Mouse (Mus musculus): ENCODE results near the gene Ccdc120. TPM values are rescaled to one million over a fixed set of nuclear protein-coding genes. Genes with fewer than 3 reads are reported as not detected.

The Ccdc120 gene
- 2.0 TPM for polyA plus RNA-seq (2015; fragmentation: Illumina TruSeq; extraction: RNeasy Lipid Tissue Mini Kit (QIAGEN cat#74804); ENCODE audit: insufficient read depth, low read depth, low replicate concordance)

GRCm38 (mm10) chrX:7750432-7751116, at the start of gene Ccdc120:
Gene Ccdc120 (minus strand): TSS chrX:7750905.

GRCm38 (mm10) chrX:7789542-7790136, 38.9 kb upstream of the Ccdc120 start, which contains the start of gene Gripap1:
Gene Gripap1 (plus strand): TSS chrX:7789765.

GRCm38 (mm10) chrX:7762137-7762920, 11.6 kb upstream of the Ccdc120 start, which contains the start of gene Tfe3:
Gene Tfe3 (plus strand): TSS chrX:7762560.

GRCm38 (mm10) chrX:7728215-7728921, 22.3 kb downstream of the Ccdc120 start, which contains the start of gene Praf2:
Gene Praf2 (plus strand): TSS chrX:7728439.

GRCm38 (mm10) chrX:7721514-7722281, 29.0 kb downstream of the Ccdc120 start, which contains the start of gene Gm45208:
Gene Gm45208 (plus strand): TSS chrX:7722245.

GRCm38 (mm10) chrX:7714135-7714899, 36.4 kb downstream of the Ccdc120 start, which contains the start of gene Wdr45:
Gene Wdr45 (plus strand): TSS chrX:7714333.

GRCm38 (mm10) chrX:7696954-7697381, 53.7 kb downstream of the Ccdc120 start, which contains the start of gene Gpkow:
Gene Gpkow (plus strand): TSS chrX:7697131.

Other genes starting within 250 kb of the Ccdc120 start
- gene Foxp3, start 177.3 kb downstream of the Ccdc120 start, polyA plus RNA-seq (2015; fragmentation: Illumina TruSeq; extraction: RNeasy Lipid Tissue Mini Kit (QIAGEN cat#74804); ENCODE audit: insufficient read depth, low read depth, low replicate concordance): not detected
- gene Ppp1r3f, start 176.6 kb downstream of the Ccdc120 start, polyA plus RNA-seq (2015; fragmentation: Illumina TruSeq; extraction: RNeasy Lipid Tissue Mini Kit (QIAGEN cat#74804); ENCODE audit: insufficient read depth, low read depth, low replicate concordance): not detected
- gene Ccdc22, start 145.4 kb downstream of the Ccdc120 start, polyA plus RNA-seq (2015; fragmentation: Illumina TruSeq; extraction: RNeasy Lipid Tissue Mini Kit (QIAGEN cat#74804); ENCODE audit: insufficient read depth, low read depth, low replicate concordance): 6.4 TPM
- gene Cacna1f, start 143.8 kb downstream of the Ccdc120 start, polyA plus RNA-seq (2015; fragmentation: Illumina TruSeq; extraction: RNeasy Lipid Tissue Mini Kit (QIAGEN cat#74804); ENCODE audit: insufficient read depth, low read depth, low replicate concordance): not detected
- 7.2 TPM for gene Syp, start 112.4 kb downstream of the Ccdc120 start, polyA plus RNA-seq (2015; fragmentation: Illumina TruSeq; extraction: RNeasy Lipid Tissue Mini Kit (QIAGEN cat#74804); ENCODE audit: insufficient read depth, low read depth, low replicate concordance)
- 4.9 TPM for gene Prickle3, start 93.6 kb downstream of the Ccdc120 start, polyA plus RNA-seq (2015; fragmentation: Illumina TruSeq; extraction: RNeasy Lipid Tissue Mini Kit (QIAGEN cat#74804); ENCODE audit: insufficient read depth, low read depth, low replicate concordance)
- gene Plp2, start 79.5 kb downstream of the Ccdc120 start, polyA plus RNA-seq (2015; fragmentation: Illumina TruSeq; extraction: RNeasy Lipid Tissue Mini Kit (QIAGEN cat#74804); ENCODE audit: insufficient read depth, low read depth, low replicate concordance): 31.6 TPM
- gene Magix, start 69.7 kb downstream of the Ccdc120 start, polyA plus RNA-seq (2015; fragmentation: Illumina TruSeq; extraction: RNeasy Lipid Tissue Mini Kit (QIAGEN cat#74804); ENCODE audit: insufficient read depth, low read depth, low replicate concordance): 3.1 TPM
- 6.6 TPM for gene Gpkow, start 53.8 kb downstream of the Ccdc120 start, polyA plus RNA-seq (2015; fragmentation: Illumina TruSeq; extraction: RNeasy Lipid Tissue Mini Kit (QIAGEN cat#74804); ENCODE audit: insufficient read depth, low read depth, low replicate concordance)
- 23.7 TPM for gene Wdr45, start 36.6 kb downstream of the Ccdc120 start, polyA plus RNA-seq (2015; fragmentation: Illumina TruSeq; extraction: RNeasy Lipid Tissue Mini Kit (QIAGEN cat#74804); ENCODE audit: insufficient read depth, low read depth, low replicate concordance)
- gene Gm45208, start 28.7 kb downstream of the Ccdc120 start, polyA plus RNA-seq (2015; fragmentation: Illumina TruSeq; extraction: RNeasy Lipid Tissue Mini Kit (QIAGEN cat#74804); ENCODE audit: insufficient read depth, low read depth, low replicate concordance): not detected
- gene Praf2, start 22.5 kb downstream of the Ccdc120 start, polyA plus RNA-seq (2015; fragmentation: Illumina TruSeq; extraction: RNeasy Lipid Tissue Mini Kit (QIAGEN cat#74804); ENCODE audit: insufficient read depth, low read depth, low replicate concordance): 8.7 TPM
- 7.8 TPM for gene Tfe3, start 11.7 kb upstream of the Ccdc120 start, polyA plus RNA-seq (2015; fragmentation: Illumina TruSeq; extraction: RNeasy Lipid Tissue Mini Kit (QIAGEN cat#74804); ENCODE audit: insufficient read depth, low read depth, low replicate concordance)
- 41.2 TPM for gene Gripap1, start 38.9 kb upstream of the Ccdc120 start, polyA plus RNA-seq (2015; fragmentation: Illumina TruSeq; extraction: RNeasy Lipid Tissue Mini Kit (QIAGEN cat#74804); ENCODE audit: insufficient read depth, low read depth, low replicate concordance)
- 1.8 TPM for gene Kcnd1, start 71.4 kb upstream of the Ccdc120 start, polyA plus RNA-seq (2015; fragmentation: Illumina TruSeq; extraction: RNeasy Lipid Tissue Mini Kit (QIAGEN cat#74804); ENCODE audit: insufficient read depth, low read depth, low replicate concordance)
- 25.1 TPM for gene Otud5, start 90.5 kb upstream of the Ccdc120 start, polyA plus RNA-seq (2015; fragmentation: Illumina TruSeq; extraction: RNeasy Lipid Tissue Mini Kit (QIAGEN cat#74804); ENCODE audit: insufficient read depth, low read depth, low replicate concordance)
- gene Pim2, start 127.4 kb upstream of the Ccdc120 start, polyA plus RNA-seq (2015; fragmentation: Illumina TruSeq; extraction: RNeasy Lipid Tissue Mini Kit (QIAGEN cat#74804); ENCODE audit: insufficient read depth, low read depth, low replicate concordance): 4.9 TPM
- 10.3 TPM for gene Slc35a2, start 133.1 kb upstream of the Ccdc120 start, polyA plus RNA-seq (2015; fragmentation: Illumina TruSeq; extraction: RNeasy Lipid Tissue Mini Kit (QIAGEN cat#74804); ENCODE audit: insufficient read depth, low read depth, low replicate concordance)
- gene Pqbp1, start 148.4 kb upstream of the Ccdc120 start, polyA plus RNA-seq (2015; fragmentation: Illumina TruSeq; extraction: RNeasy Lipid Tissue Mini Kit (QIAGEN cat#74804); ENCODE audit: insufficient read depth, low read depth, low replicate concordance): 23.2 TPM
- gene Timm17b, start 148.5 kb upstream of the Ccdc120 start, polyA plus RNA-seq (2015; fragmentation: Illumina TruSeq; extraction: RNeasy Lipid Tissue Mini Kit (QIAGEN cat#74804); ENCODE audit: insufficient read depth, low read depth, low replicate concordance): 18.8 TPM
- gene Gm10491, start 156.9 kb upstream of the Ccdc120 start, polyA plus RNA-seq (2015; fragmentation: Illumina TruSeq; extraction: RNeasy Lipid Tissue Mini Kit (QIAGEN cat#74804); ENCODE audit: insufficient read depth, low read depth, low replicate concordance): not detected
- gene Gm10490, start 158.6 kb upstream of the Ccdc120 start, polyA plus RNA-seq (2015; fragmentation: Illumina TruSeq; extraction: RNeasy Lipid Tissue Mini Kit (QIAGEN cat#74804); ENCODE audit: insufficient read depth, low read depth, low replicate concordance): not detected
- gene Pcsk1n, start 168.9 kb upstream of the Ccdc120 start, polyA plus RNA-seq (2015; fragmentation: Illumina TruSeq; extraction: RNeasy Lipid Tissue Mini Kit (QIAGEN cat#74804); ENCODE audit: insufficient read depth, low read depth, low replicate concordance): 20.9 TPM
- not detected for gene Eras, start 177.7 kb upstream of the Ccdc120 start, polyA plus RNA-seq (2015; fragmentation: Illumina TruSeq; extraction: RNeasy Lipid Tissue Mini Kit (QIAGEN cat#74804); ENCODE audit: insufficient read depth, low read depth, low replicate concordance)
- gene Hdac6, start 197.0 kb upstream of the Ccdc120 start, polyA plus RNA-seq (2015; fragmentation: Illumina TruSeq; extraction: RNeasy Lipid Tissue Mini Kit (QIAGEN cat#74804); ENCODE audit: insufficient read depth, low read depth, low replicate concordance): 11.3 TPM
- not detected for gene Gata1, start 227.2 kb upstream of the Ccdc120 start, polyA plus RNA-seq (2015; fragmentation: Illumina TruSeq; extraction: RNeasy Lipid Tissue Mini Kit (QIAGEN cat#74804); ENCODE audit: insufficient read depth, low read depth, low replicate concordance)